Mouse (Mus musculus) megakaryocyte-erythroid progenitor cell, adult 5-6 weeks (primary cell): ENCODE data around the gene Oprl1. TPM values are rescaled to one million over a fixed set of nuclear protein-coding genes. Genes with fewer than 3 reads are reported as not detected.

Source experiments
- ATAC-seq: replicated peaks from 2 replicates; pipeline ENCODE4 v1.8.0; 2016; ENCODE audit warnings: mild to moderate bottlenecking, inconsistent platforms; ENCODE audit not compliant: severe bottlenecking, poor library complexity, low FRiP score, low TSS enrichment
- total RNA-seq, 2 experiments: library from RNA; stranded (forward) in 1 of 2; stranded (reverse) in 1 of 2; fragments of 200-1000, 215-1000 nt in 1 of 2; fragments of >200 nt in 1 of 2; fragmentation: Nextera tagmentation in 1 of 2; gene quantifications; 2 replicates each; pipeline ENCODE4 v1.2.3; 2014 to 2017

Gene Oprl1
- total RNA-seq, 2 experiments from 2014 or later, result 0.90 TPM; not detected in 1

- ATAC-seq, result no peak
These were observed 23.7 kb upstream of the Oprl1 start for GRCm38 (mm10) chr2:181691083-181691482.

DNA sequence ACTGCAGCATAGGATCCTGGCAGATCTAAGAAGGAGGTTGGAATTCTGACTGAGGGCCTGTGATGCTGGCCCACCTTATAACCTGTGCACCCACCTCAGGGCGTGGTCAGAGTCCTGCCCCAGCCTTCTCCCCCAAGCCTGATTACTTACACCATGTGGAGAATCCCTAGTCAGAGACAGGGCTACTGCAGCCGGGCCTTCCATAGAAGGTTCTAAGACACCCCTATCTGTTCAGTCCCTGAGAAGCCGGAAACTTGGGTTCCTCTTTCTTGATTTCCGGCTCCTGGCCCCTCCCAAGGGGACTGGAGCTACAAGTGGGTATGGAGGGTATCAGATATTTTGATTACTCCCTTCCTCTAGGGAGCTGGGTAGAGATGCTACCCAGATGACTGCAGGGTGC, 23.2 kb upstream of the Oprl1 start:
- 0 out of 2 replicates have a peak, but pooled peaks have one; percentile 13 for ATAC-seq

DNA sequence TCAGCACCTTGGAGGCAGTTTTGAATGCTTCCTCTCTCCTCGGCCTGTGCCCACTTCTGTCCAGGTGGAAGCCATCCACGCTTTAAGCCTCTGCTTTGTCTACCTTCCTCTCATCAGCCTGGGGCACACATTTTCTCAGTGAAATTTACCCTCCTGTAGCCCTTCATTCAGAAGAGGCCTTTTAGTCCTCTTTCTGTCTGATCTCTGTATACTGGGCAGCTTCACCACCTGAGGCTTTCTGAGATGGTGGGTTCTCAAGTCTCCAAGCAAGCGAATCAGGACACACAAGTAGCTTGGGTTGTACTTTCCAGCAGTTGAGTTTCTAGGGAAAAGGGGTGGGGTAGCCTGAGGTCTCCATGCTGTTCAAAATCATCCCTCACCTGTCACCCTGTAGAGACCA, 22.5 kb upstream of the Oprl1 start:
- no peak for ATAC-seq

- ATAC-seq, result peak; percentile 62
These were observed 21.2 kb upstream of the Oprl1 start, which contains the start of gene Rgs19 for GRCm38 (mm10) chr2:181693339-181694280. Gene Rgs19, minus strand, starts transcription at chr2:181693977.

DNA sequence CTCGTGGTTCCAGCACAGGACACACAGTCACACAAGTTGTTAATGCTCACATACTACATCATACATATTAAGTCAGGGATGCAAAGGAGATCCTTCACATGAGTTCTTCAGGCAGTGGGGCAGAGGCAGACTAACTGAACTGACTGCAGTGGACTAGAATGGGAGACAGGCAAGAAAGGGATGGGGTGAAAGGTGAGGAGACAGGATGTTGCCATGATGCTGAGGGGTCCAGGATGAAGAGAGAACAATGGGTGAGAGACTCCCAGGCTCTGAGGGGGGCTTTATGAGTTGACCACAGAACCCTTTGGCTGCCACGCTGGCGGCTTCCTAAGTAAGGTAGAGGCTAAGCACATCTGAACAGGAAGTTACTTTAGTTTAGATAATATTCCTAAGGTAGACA, 20.2 kb upstream of the Oprl1 start:
- ATAC-seq, result no peak

DNA sequence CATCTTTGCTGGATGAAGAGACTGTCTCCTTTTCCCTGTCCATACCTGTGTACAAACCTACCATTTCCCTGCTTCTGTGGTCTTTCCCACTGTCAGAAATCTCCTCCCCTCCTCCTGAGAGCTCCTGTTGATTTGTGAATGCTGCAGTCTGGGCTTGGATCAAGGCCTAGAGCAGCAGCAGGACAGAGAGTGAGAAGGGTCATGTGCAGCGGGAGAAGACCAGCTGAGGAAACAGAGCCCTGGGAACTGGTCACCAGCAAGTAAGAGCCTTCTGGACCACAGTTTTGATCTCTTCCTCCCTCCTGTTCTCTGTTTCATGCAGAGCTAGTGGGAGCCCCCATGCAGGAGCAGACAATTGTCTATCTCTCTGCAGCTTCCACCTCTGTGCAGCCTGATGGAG, 19.0 kb upstream of the Oprl1 start:
- no peak for ATAC-seq

- ATAC-seq, result no peak
These were observed 17.9 kb upstream of the Oprl1 start for GRCm38 (mm10) chr2:181696801-181697420.

DNA sequence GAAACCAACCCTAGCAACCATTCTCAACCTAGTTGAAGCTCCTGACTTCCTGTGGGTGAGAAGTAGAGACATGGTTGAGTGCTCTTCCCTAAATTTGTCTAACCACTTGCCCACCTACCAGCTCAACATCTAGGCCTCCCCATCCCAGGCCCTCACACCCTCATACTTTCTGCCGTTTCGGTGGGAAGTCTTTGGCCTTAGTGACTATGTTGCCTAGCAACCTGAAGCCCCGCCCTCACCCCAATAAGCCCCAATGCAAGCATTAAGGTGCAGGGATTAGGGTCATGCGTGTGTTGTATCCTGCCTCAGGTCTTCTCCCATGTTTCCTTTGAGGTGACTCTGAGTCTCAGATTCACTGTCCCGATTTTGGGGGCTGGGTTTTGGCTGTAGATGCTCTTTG, 16.6 kb upstream of the Oprl1 start, which contains the start of gene Lkaaear1:
Gene Lkaaear1 (minus strand): TSS at position 202 of the 400 bp plus-strand sequence.
- ATAC-seq, result no peak

DNA sequence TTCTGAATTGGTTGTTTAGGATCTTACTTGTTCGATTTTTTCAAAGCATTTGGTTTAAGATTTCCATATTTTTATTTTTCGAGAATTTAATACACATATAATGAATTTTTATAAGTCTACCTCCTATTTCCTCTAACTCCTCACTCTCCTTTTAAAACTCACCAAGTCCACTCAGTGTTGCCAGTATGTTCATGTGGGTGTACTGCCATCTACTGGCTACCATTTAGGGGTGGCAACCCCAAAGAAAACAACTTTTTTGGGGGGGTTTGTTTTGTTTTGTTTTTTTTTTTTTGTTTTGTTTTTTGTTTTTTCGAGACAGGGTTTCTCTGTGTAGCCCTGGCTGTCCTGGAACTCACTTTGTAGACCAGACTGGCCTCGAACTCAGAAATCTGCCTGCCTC, 8.1 kb upstream of the Oprl1 start:
- ATAC-seq, result peak; percentile 71; the same call in 1 of the 2 replicates

DNA sequence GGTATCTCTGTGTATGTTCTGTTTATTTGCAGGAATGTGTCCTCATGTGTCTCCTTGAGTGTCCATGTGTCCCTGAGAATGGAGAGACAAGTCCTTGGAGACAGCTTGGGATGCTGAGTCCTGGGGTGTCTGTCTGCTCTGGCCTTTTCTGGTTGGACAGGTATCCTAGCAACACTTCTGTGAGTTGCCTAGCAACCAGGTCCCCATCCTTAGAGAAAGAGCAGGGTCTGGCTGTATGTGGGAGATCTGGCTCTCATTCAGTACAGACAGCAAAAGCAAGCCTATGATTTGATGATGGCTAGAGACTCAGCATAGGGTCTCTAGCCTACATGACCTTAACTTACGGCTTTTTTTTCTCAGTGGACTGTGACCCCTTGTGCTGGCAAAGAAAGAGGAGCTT, 1.1 kb upstream of the Oprl1 start:
- ATAC-seq, result no peak

GRCm38 (mm10) chr2:181715382-181715781, 566 bp downstream of the Oprl1 start:
- no peak for ATAC-seq

- no peak for ATAC-seq
These were observed 2.2 kb downstream of the Oprl1 start for GRCm38 (mm10) chr2:181716991-181717390.

GRCm38 (mm10) chr2:181720061-181720460, 5.2 kb downstream of the Oprl1 start:
- no peak for ATAC-seq

DNA sequence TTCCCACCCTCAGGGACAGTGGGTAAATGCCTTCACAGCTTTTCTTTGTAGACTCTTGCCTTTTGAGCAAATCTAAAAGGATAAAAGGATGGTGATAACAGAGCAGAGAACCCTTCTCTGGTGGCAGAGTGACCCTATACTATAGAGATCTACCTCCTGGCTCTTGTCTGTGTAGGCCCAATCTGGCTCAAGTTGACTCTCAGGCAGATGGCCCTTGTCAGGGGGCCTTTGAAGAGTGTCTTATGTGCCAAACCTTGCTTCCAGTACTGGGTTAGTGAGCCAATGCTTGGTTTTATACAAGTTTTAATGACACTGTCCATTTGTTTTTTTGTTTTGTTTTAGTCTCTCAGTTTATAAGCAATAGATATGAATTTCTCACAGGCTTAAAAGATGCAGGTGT, 6.4 kb downstream of the Oprl1 start:
- ATAC-seq, result no peak

DNA sequence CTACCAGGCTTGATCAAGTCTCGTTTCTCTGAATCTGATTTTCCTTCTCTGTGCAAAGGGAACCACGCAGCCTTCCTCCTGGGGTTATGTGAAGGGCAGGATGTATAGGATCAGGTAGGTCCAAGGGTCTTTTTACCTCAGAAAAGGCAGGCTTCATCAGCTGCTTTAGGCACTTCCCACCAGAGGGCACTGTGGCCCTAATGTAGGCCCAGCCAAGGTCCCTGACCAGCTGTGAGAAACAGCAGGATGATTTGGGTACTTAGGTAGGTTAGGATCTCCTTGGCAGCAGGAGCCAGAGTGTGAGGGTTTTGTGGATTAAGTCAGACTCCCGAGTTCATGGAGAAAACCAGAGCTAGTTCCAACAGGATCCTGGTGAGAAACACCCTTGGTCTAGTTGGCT, 7.4 kb downstream of the Oprl1 start:
- ATAC-seq, result peak; percentile 80

GRCm38 (mm10) chr2:181727659-181728262, 12.9 kb downstream of the Oprl1 start:
- ATAC-seq, result no peak

DNA sequence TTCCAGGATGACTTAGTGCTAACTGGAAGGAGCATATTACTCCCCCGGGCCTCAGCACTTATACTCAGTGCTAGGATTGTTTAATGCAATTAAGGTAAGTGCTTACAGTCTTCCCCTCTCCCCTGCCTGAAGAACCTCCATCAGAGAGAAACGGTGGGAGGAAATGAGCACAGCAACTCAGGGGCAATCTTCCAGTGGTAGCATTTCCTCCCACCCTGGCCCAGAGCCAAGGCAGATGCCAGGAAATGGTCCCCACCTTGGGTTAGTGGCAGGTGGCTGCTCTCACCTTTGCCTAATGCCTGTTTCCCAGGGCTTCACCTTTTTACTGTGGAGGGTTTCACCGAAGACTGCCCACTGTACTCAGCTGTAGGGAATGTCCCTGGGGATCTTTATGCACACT, 15.2 kb downstream of the Oprl1 start:
- no peak for ATAC-seq

- no peak for ATAC-seq
These were observed 37.8 kb downstream of the Oprl1 start for GRCm38 (mm10) chr2:181752626-181753025.

DNA sequence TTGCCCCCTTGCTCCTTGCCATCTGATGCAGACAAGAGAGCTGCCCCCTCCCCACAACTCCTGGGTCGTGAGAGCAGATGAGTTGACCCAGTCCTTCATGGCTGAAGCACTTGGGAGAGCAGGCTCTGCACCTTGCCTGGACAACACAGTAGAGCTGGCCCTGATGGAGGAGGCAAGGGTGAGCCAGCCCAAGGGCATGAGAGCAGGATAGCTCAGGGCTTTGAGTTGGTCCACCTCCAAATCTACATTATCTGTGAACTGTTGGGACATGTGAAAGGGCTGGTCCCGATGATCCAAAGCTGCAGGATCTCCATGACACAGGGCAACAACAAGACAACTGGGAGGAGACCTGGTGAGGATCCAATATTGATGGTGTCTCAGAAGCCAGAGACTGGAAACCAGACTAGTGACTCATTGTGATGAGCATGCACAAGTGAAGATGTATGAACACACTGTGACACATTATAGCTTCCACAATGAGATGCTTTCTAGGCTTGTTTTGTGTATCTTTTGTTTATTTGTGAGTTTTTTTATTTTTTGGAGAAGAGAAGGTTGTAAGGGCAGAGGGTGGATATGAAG, 43.4 kb downstream of the Oprl1 start:
- no peak for ATAC-seq

GRCm38 (mm10) chr2:181759041-181759440, 44.2 kb downstream of the Oprl1 start:
- ATAC-seq, result no peak
